Mouse (Mus musculus): Measurements from ENCODE around the gene Olfr1466.

Olfr1466 gene

GRCm38 (mm10) chr19:13338562-13338961, at the start of gene Olfr1466:
Gene Olfr1466 (plus strand): TSS chr19:13338862.
- no peak for DNase-seq (ENCODE audit: extremely low spot score, low spot score)

GRCm38 (mm10) chr19:13315441-13315840, 23.2 kb upstream of the Olfr1466 start, which contains the start of gene Olfr1465:
Gene Olfr1465 (minus strand): TSS chr19:13315541.
- DNase-seq (ENCODE audit: extremely low spot score, low spot score) = no peak

DNA sequence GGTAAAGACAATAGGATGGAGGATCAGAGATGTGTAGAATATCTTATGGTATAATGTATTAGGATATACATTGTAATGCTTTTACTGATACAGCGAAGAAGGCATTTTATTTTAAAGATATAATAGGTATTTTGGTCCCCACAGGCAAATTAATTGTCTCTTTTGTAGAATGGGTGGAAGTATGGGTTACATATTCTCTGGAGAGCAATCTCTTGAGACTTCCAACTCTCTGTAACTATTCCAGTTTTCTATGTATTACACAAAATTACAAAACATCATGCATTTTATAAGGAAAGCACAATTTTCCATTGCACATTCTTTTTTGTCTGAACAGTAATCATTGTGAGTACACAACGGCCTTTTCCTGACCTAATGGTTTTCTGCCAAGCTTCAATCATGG, 23.3 kb downstream of the Olfr1466 start, which contains the start of gene Olfr1467:
Gene Olfr1467, plus strand, starts transcription at position 301 of the 400 bp plus-strand sequence.
- DNase-seq (ENCODE audit: extremely low spot score, low spot score) = no peak
